Mouse (Mus musculus): ENCODE measurements around the gene Bex4. TPM values are rescaled to one million over a fixed set of nuclear protein-coding genes. Genes with fewer than 3 reads are reported as not detected.

Bex4 gene
- total and polyA plus RNA-seq, 3 experiments: not detected

GRCm38 (mm10) chrX:136180897-136181553 is 42.2 kb downstream of the Bex4 start:
- Histone ChIP-seq H3K79me2 (replicated peaks; ENCODE audit: control insufficient read depth, extremely low read depth, insufficient read depth, poor library complexity, severe bottlenecking) (no peaks in the 10 kb centered on the region), H3K27ac (ENCODE audit: insufficient read depth, low read depth) (no peak overlapping the region), H3K9ac (ENCODE audit: insufficient read depth, low read depth) (no peak overlapping the region), H3K4me2 (ENCODE audit: insufficient read depth, low read depth, poor library complexity, severe bottlenecking) (no peak overlapping the region), H3K36me3 (replicated peaks in 1 of 2; ENCODE audit: control insufficient read depth in 1 of 2, insufficient read depth in 1 of 2, low read length in 1 of 2) (no peaks in the 10 kb centered on the region), H3K27me3 (replicated peaks) (no peaks in the 10 kb centered on the region), H3K4me3 (replicated peaks in 1 of 3; ENCODE audit: low read depth in 2 of 3, low read length in 2 of 3, poor library complexity in 1 of 3) (no peak overlapping the region), H3K4me1 (ENCODE audit: control insufficient read depth in 1 of 2, insufficient read depth in 2 of 2) (no peaks in the 10 kb centered on the region), H3K9me3 (replicated peaks; ENCODE audit: low read length) (no peaks in the 10 kb centered on the region)
- DNase-seq (ENCODE audit: extremely low read depth): no peak
- in situ Hi-C loops (cut with MboI; ENCODE audit: low pct_ligation_motif_present, low pct_unique_long_range_greater_than_20kb, low sequenced_read_pairs) (loop anchor here (25.0 kb wide), 1 partner anchor 131 kb away; no protein-coding TSS in a partner anchor), dilution Hi-C loops (cut with MboI; ENCODE audit: extremely low pct_ligation_motif_present, extremely low pct_unique_long_range_greater_than_20kb, low sequenced_read_pairs) (no loop called here)
- TF ChIP-seq ZC3H11A (IDR thresholded peaks at IDR 0.05; ENCODE audit: low read depth, low read length) (no peak), SMC3 (IDR thresholded peaks at IDR 0.05; ENCODE audit: low read depth, low read length) (no peak), MAFK (IDR thresholded peaks at IDR 0.05; ENCODE audit: insufficient replicate concordance, low read length) (no peak), USF1 (IDR thresholded peaks at IDR 0.05; ENCODE audit: low read depth, low read length) (no peak), JUN (IDR thresholded peaks at IDR 0.05; ENCODE audit: insufficient read depth, low read depth, low read length) (no peak), MEF2A (IDR thresholded peaks at IDR 0.05; ENCODE audit: borderline replicate concordance, low read depth, low read length) (no peak), POLR2AphosphoS2 (IDR thresholded peaks at IDR 0.05; ENCODE audit: low read depth, low read length) (no peak), UBTF (IDR thresholded peaks at IDR 0.05; ENCODE audit: low read depth, low read length) (no peak), PAX5 (IDR thresholded peaks at IDR 0.05; ENCODE audit: low read length) (no peak)

GRCm38 (mm10) chrX:136183107-136183506 is 44.3 kb downstream of the Bex4 start:
- Histone ChIP-seq H3K4me1 (ENCODE audit: control insufficient read depth in 1 of 2, insufficient read depth in 2 of 2) (no peaks in the 10 kb centered on the region), H3K9ac (ENCODE audit: insufficient read depth, low read depth) (no peak overlapping the region), H3K36me3 (replicated peaks in 1 of 2; ENCODE audit: control insufficient read depth in 1 of 2, insufficient read depth in 1 of 2, low read length in 1 of 2) (no peaks in the 10 kb centered on the region), H3K9me3 (replicated peaks; ENCODE audit: low read length) (no peaks in the 10 kb centered on the region), H3K4me2 (ENCODE audit: insufficient read depth, low read depth, poor library complexity, severe bottlenecking) (no peak overlapping the region), H3K79me2 (replicated peaks; ENCODE audit: control insufficient read depth, extremely low read depth, insufficient read depth, poor library complexity, severe bottlenecking) (no peaks in the 10 kb centered on the region), H3K27me3 (replicated peaks) (no peaks in the 10 kb centered on the region), H3K4me3 (replicated peaks in 1 of 3; ENCODE audit: low read depth in 2 of 3, low read length in 2 of 3, poor library complexity in 1 of 3) (no peak overlapping the region), H3K27ac (ENCODE audit: insufficient read depth, low read depth) (no peak overlapping the region)
- in situ Hi-C loops (cut with MboI; ENCODE audit: low pct_ligation_motif_present, low pct_unique_long_range_greater_than_20kb, low sequenced_read_pairs): loop anchor here (25.0 kb wide), 1 partner anchor 129 kb away; no protein-coding TSS in a partner anchor
- TF ChIP-seq CHD2 (IDR thresholded peaks at IDR 0.05; ENCODE audit: low read length) (no peak), EP300 (IDR thresholded peaks at IDR 0.05; ENCODE audit: low read length) (no peak), RAD21 (IDR thresholded peaks at IDR 0.05; ENCODE audit: low read depth, low read length) (no peak), MAFK (IDR thresholded peaks at IDR 0.05; ENCODE audit: insufficient replicate concordance, low read length) (no peak), JUND (conservative IDR thresholded peaks at IDR 0.05; ENCODE audit: low read depth, low read length) (no peak), USF2 (conservative IDR thresholded peaks at IDR 0.05; ENCODE audit: low read depth, low read length) (no peak), IRF4 (IDR thresholded peaks at IDR 0.05; ENCODE audit: low read depth, low read length) (no peak), SMC3 (IDR thresholded peaks at IDR 0.05; ENCODE audit: low read depth, low read length) (no peak)
- no peak for DNase-seq (ENCODE audit: extremely low read depth)
- dilution Hi-C loops (cut with MboI; ENCODE audit: extremely low pct_ligation_motif_present, extremely low pct_unique_long_range_greater_than_20kb, low sequenced_read_pairs): no loop called here

Other genes starting within 250 kb of the Bex4 start
- gene Arxes2, start 145.2 kb upstream of the Bex4 start, total RNA-seq (2012; rRNA removed): 0.13 TPM in 1 of 2 replicates, not detected in the other
- gene Arxes2, start 145.2 kb upstream of the Bex4 start, total RNA-seq (2014; rRNA removed): 0.28 and 0.59 TPM in 2 replicates
- gene Arxes2, start 145.2 kb upstream of the Bex4 start, polyA plus RNA-seq (2012; ENCODE audit: insufficient read length, low read depth): 0.48 and 0.50 TPM in 2 replicates
- gene Arxes1, start 105.6 kb upstream of the Bex4 start, total RNA-seq (2012; rRNA removed): not detected in 2 replicates
- not detected in 2 replicates for gene Arxes1, start 105.6 kb upstream of the Bex4 start, total RNA-seq (2014; rRNA removed)
- gene Arxes1, start 105.6 kb upstream of the Bex4 start, polyA plus RNA-seq (2012; ENCODE audit: insufficient read length, low read depth): not detected in 2 replicates
- gene Bex2, start 70.8 kb upstream of the Bex4 start, total RNA-seq (2012; rRNA removed): not detected in 2 replicates
- gene Bex2, start 70.8 kb upstream of the Bex4 start, total RNA-seq (2014; rRNA removed): not detected in 2 replicates
- not detected in 2 replicates for gene Bex2, start 70.8 kb upstream of the Bex4 start, polyA plus RNA-seq (2012; ENCODE audit: insufficient read length, low read depth)
- 0.59 and 1.1 TPM in 2 replicates for gene Nxf3, start 53.7 kb upstream of the Bex4 start, total RNA-seq (2012; rRNA removed)
- gene Nxf3, start 53.7 kb upstream of the Bex4 start, total RNA-seq (2014; rRNA removed): 0.19 TPM in 1 of 2 replicates, not detected in the other
- 0.13 TPM in 1 of 2 replicates, not detected in the other for gene Nxf3, start 53.7 kb upstream of the Bex4 start, polyA plus RNA-seq (2012; ENCODE audit: insufficient read length, low read depth)
- gene Tceal8, start 33.3 kb downstream of the Bex4 start, total RNA-seq (2012; rRNA removed): 5.8 and 7.0 TPM in 2 replicates
- 0.63 and 0.67 TPM in 2 replicates for gene Tceal8, start 33.3 kb downstream of the Bex4 start, total RNA-seq (2014; rRNA removed)
- gene Tceal8, start 33.3 kb downstream of the Bex4 start, polyA plus RNA-seq (2012; ENCODE audit: insufficient read length, low read depth): 1.1 and 1.3 TPM in 2 replicates
- gene Tceal5, start 64.9 kb downstream of the Bex4 start, total RNA-seq (2012; rRNA removed): 0.30 TPM in 1 of 2 replicates, not detected in the other
- not detected in 2 replicates for gene Tceal5, start 64.9 kb downstream of the Bex4 start, total RNA-seq (2014; rRNA removed)
- gene Tceal5, start 64.9 kb downstream of the Bex4 start, polyA plus RNA-seq (2012; ENCODE audit: insufficient read length, low read depth): not detected in 2 replicates
- gene Tceal7, start 75.8 kb downstream of the Bex4 start, total RNA-seq (2012; rRNA removed): not detected in 2 replicates
- not detected in 2 replicates for gene Tceal7, start 75.8 kb downstream of the Bex4 start, total RNA-seq (2014; rRNA removed)
- not detected in 2 replicates for gene Tceal7, start 75.8 kb downstream of the Bex4 start, polyA plus RNA-seq (2012; ENCODE audit: insufficient read length, low read depth)
- not detected in 2 replicates for gene Bex1, start 76.5 kb downstream of the Bex4 start, total RNA-seq (2012; rRNA removed)
- gene Bex1, start 76.5 kb downstream of the Bex4 start, total RNA-seq (2014; rRNA removed): not detected in 2 replicates
- gene Bex1, start 76.5 kb downstream of the Bex4 start, polyA plus RNA-seq (2012; ENCODE audit: insufficient read length, low read depth): not detected in 2 replicates
- gene Tceal9, start 106.1 kb downstream of the Bex4 start, total RNA-seq (2012; rRNA removed): 79.9 and 80.4 TPM in 2 replicates
- gene Tceal9, start 106.1 kb downstream of the Bex4 start, total RNA-seq (2014; rRNA removed): 197 and 242 TPM in 2 replicates
- 147 and 148 TPM in 2 replicates for gene Tceal9, start 106.1 kb downstream of the Bex4 start, polyA plus RNA-seq (2012; ENCODE audit: insufficient read length, low read depth)
- 118 and 124 TPM in 2 replicates for gene Bex3, start 131.3 kb downstream of the Bex4 start, total RNA-seq (2012; rRNA removed)
- gene Bex3, start 131.3 kb downstream of the Bex4 start, total RNA-seq (2014; rRNA removed): 87.0 and 87.4 TPM in 2 replicates
- 228 and 235 TPM in 2 replicates for gene Bex3, start 131.3 kb downstream of the Bex4 start, polyA plus RNA-seq (2012; ENCODE audit: insufficient read length, low read depth)